Mouse (Mus musculus) cerebellum, adult 9-11 months (tissue): ENCODE data around the gene Ltbr.
"Not testable (repeated sequence)": the region's sequence is repeated elsewhere in the genome, so short reads cannot be mapped to it uniquely, and the experiment has no call there.

Experiments used
- DNase-seq: peaks from one replicate; pipeline ENCODE4 v3.0.0; 2022

Gene Ltbr

DNA sequence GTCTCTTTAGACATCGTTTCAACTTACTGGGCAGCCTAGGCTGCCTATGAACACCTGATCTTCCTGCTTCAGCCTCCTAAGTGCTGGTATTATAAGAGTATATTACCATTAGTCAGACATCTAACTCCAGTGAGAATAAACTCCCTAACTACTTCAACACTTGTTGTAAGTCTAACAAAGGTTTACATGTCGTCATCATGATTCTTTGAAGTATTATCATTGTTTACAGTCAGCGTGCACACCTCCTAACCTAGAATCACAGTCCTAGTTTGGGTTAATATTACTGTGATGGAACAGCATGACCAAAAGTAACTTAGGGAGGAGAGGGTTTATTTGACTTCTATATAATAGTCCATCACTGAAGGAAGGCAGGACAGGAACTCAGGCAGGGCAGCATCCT is 46.2 kb downstream of the Ltbr start:
- DNase-seq, result no peak

DNA sequence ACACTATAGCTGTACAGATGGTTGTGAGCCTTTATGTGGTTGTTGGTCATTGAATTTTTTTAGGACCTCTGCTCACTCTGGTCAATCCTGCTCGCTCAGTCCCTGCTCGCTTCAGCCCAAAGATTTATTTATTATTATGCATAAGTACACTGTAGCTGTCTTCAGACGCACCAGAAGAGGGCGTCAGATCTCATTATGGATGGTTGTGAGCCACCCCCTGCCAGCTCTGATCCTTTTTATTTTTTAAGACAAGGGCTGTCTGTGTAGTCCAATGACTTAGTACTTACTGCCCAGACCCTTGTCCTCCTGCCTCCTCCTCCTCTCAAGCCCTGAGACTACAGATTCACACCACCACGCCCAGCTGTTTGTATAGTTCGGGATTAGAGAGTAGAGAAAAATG is 47.1 kb downstream of the Ltbr start:
- not testable (repeated sequence) for DNase-seq

DNA sequence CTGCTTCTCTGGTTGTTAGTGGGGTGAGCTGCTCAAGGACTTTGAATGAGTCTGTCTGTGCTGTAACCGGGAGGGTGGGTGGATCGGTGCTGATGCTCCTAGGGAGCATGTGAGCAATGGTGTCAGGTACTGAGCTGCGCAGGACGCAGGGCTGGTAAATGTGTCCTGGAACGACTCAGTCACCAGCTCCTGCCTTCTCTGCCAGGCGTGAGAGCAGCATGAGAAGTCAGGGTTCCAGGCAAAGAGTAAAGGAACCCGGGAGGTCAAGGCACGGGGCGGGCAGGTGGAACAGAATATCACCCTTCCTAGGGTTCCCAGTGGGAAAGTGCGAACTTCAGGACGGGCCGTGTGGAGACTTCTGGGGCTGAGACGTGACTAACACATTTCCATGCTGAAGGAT is 47.6 kb downstream of the Ltbr start:
- DNase-seq, result no peak

DNA sequence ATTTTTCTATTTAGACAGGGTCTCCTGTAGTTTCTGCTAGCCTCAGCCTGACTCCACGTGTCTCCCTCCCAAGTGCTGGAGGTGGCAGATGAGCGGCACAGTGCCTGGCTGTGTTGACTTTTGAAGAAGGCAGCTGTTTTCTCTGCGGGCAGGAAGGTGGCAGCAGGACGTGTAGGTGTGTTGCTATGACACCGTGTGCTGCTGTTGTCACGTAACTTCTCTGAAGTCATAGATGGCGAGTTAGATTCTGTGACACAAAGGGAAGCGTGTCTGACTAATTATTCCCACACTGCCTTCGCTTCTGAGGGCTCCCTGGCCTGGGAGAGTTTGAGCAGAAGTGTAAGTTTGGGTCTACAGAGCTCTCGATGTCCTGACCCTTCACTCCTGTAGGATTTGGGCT is 48.4 kb downstream of the Ltbr start:
- DNase-seq, result no peak

DNA sequence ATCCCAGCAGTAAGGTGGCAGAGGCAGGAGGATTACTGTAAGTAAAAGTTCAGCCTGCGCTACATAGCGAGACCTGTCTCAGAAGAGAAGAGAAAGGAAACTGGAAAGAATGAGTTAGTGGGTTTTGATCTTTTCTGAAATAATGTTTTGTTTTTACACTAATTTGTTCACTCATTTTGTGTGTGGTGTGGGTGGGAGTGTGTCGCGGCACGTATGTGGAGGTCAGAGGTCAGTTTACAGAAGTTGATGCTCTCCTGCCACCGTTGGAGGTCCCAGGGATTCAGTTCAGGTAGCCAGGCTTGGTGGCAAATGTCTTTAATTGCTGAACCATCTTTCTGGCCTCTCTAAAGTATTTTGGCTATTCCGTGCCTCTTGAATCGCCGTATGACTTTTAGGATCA is 49.5 kb downstream of the Ltbr start:
- DNase-seq, result no peak

DNA sequence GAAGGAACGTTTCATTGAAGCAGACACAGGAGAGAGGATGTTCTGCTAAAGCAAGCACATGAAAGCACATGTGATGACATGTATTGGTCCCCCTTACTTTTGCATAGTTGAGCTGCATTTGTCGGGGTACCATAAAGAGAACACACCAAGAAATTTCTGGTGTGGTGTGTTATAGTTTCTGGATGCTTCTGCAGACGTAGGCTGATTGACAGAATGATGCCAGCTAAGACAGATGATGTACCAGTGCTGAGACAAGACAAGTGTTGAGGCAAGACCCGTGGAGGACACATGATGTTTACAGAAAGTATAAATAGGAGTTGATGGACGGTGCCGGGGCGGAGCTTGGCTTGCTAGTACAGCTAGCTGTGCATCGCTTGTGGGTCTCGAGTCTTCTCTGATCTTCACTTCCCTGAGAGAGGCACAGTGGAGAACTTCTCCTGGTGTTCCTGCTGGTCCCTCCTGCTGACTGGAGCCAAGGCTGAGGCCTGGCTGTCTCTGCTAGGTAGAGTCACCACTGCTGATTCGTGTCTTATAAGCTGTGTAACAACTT is 53.6 kb downstream of the Ltbr start:
- no peak for DNase-seq
